Mouse (Mus musculus) midbrain, embryonic 10.5 days (tissue): ENCODE data around the gene Ttll11. TPM values are rescaled to one million over a fixed set of nuclear protein-coding genes. Genes with fewer than 3 reads are reported as not detected.

Source experiments
- DNase-seq: peaks from one replicate; pipeline ENCODE4 v3.0.0-alpha.2; 2017; ENCODE audit warnings: low spot score
- H3K27ac ChIP-seq: fragments of 300-500 bp; sonication (generic); replicated peaks from 2 replicates; pipeline ENCODE4 v1.5.1; 2016; ENCODE audit warnings: mild to moderate bottlenecking
- H3K27me3 ChIP-seq: fragments of 300-500 bp; sonication (generic); 2 replicates; pipeline ENCODE4 v1.6.1; 2016; ENCODE audit warnings: low read depth, mild to moderate bottlenecking; ENCODE audit not compliant: poor library complexity, severe bottlenecking
- H3K36me3 ChIP-seq: fragments of 300-500 bp; sonication (generic); 2 replicates; pipeline ENCODE4 v1.6.1; 2016; ENCODE audit warnings: mild to moderate bottlenecking, moderate library complexity
- H3K4me1 ChIP-seq: fragments of 300-500 bp; sonication (generic); 2 replicates; pipeline ENCODE4 v1.6.1; 2016
- H3K4me3 ChIP-seq: fragments of 300-500 bp; sonication (generic); 2 replicates; pipeline ENCODE4 v1.5.1; 2016; ENCODE audit warnings: mild to moderate bottlenecking, moderate library complexity
- H3K9me3 ChIP-seq: fragments of 300-500 bp; sonication (generic); replicated peaks from 2 replicates; pipeline ENCODE4 v1.6.1; 2016; ENCODE audit warnings: mild to moderate bottlenecking
- WGBS: fragments of 180-500 bp; shearing (Covaris S2); methylation state at CpG from one replicate; pipeline ENCODE4 v1.1.7; 2016; 5-methylcytosine and 5-hydroxymethylcytosine counted together
- polyA plus RNA-seq: library from polyadenylated mRNA; unstranded; fragments of >200 nt; fragmentation: Nextera tagmentation; extraction: Ambion mirVana; gene quantifications from 2 replicates; pipeline ENCODE4 v1.2.1, GENCODE M21; 2016

The Ttll11 gene
- polyA plus RNA-seq, 1 experiment from 2014 or later: 0.74 TPM

DNA sequence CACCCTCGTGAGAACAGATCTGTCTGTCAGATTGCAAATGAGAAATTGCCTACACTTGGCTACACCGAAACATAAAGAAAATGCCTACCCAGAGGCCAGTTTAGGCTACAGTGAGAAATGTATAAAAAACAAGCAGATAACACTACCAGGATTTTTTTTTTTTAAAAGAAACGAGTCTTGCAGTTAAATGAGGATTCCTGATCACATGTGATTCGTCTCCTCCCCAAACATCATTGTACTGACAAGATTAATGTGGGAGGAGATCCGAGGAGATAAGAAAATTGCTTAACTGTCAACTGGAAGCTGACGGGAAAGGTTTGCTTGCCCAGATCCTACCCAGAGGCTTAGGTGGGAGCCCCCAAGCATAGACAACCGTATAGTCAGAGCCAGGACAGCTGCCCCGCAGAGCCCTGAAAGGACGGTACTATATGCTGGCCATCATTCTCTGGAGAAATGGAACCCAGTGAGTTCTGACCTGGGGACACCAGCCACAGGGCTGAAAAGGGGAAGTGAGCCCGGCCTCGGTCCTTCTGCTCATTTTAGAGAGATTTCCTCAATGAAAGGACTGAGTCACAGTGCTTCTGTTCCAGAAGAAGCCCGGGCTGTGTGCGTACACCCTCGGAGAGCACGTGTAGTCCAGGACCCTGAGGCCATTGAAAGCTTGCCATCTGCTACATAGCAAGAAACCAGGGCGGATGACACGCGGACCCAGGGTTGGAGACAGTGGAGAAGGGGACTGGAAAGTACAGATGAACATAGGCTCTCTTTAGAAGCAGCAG is 247.9 kb downstream of the Ttll11 start:
- Histone ChIP-seq H3K27me3 (no peaks in the 10 kb centered on the region), H3K4me3 (no peak overlapping the region), H3K27ac (no peak overlapping the region), H3K9me3 (no peaks in the 10 kb centered on the region; the same call in 1 of the 2 replicates), H3K4me1 (peaks cover 17% of the 10 kb centered on the region), H3K36me3 (peaks cover 52% of the 10 kb centered on the region)
- no peak for DNase-seq
- WGBS: 87% methylated on average over 18 of the region's 18 CpGs

DNA sequence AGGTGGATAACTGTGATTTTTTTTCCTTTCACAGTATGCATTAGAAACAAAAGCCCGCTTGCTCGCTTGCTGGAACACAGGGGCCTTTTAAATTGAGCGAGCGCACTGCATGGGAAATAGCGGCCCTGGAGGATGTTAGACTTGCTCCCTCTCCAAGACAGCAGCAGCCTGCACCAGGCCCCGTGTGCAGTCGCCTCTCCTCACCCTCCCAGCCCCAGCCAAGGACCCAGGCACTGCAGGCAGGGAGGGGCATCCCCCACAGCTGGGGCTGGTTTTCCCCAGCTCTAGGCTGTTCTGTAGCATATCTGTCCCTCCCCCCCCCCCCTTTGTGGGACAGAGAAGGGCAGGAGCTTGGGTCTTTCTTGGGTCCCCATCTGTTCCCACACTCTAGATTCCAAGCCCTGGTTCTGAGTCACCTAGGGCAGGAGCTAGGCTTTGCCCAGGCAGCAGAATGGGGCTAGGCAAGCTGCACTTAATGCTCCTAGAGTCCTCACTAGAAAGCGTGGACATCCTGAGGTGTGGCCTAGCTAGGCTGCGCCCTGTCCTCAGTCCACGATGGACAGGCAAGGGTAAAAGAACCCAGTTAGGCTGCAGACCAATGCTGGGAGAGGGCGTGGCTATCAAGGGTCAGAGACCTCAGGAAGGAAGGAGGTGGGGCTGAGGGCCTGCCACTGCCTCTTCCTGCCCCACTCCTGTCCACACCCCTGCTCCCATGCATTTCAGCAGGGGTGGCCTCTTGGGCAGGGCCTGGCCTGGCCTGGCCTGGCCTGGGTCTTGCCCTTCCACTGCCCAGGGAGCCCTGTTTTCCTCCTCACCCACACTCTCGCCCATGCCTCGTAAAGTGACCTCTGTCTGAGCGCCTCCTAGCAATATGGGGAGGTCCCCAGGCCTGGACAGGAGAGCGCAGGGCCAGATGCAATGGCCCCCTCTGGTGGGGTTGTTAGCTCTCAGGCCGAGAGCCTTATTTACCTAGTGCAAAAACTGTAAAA is 250.3 kb downstream of the Ttll11 start:
- Histone ChIP-seq H3K4me1 (peaks cover 17% of the 10 kb centered on the region), H3K9me3 (no peaks in the 10 kb centered on the region), H3K27ac (peak overlapping the region; percentile 57), H3K27me3 (no peaks in the 10 kb centered on the region), H3K4me3 (no peak overlapping the region), H3K36me3 (peaks cover 74% of the 10 kb centered on the region)
- WGBS: 52% methylated on average over 16 of the region's 16 CpGs
- peak; percentile 29 for DNase-seq

DNA sequence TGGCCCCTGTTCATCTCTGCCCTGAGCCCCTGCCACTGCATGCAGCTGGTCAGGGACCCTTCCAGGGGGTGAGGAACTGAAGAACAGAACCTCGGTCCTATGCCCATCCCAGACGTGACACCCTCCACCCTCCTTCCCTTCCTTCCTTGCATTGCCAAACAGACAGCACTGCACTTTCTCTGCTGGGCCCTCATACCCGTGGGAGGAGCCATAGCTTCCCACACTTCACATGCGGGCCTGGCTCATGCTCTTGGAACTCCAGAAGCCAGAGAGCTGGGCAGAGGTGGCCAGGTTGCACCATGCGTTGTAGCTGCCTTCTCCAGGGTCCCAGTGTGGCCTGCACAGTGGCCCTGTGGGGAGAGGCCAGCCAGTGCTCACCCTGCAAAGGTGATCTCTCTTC is 251.1 kb downstream of the Ttll11 start:
- WGBS: 52% methylated on average over 5 of the region's 5 CpGs
- H3K4me3 ChIP-seq: no peak overlapping the region
- H3K4me1 ChIP-seq: peaks cover 17% of the 10 kb centered on the region
- peak overlapping the region; percentile 57 for H3K27ac ChIP-seq
- H3K27me3 ChIP-seq: no peaks in the 10 kb centered on the region
- no peak for DNase-seq
- no peaks in the 10 kb centered on the region for H3K9me3 ChIP-seq
- peaks cover 81% of the 10 kb centered on the region for H3K36me3 ChIP-seq

DNA sequence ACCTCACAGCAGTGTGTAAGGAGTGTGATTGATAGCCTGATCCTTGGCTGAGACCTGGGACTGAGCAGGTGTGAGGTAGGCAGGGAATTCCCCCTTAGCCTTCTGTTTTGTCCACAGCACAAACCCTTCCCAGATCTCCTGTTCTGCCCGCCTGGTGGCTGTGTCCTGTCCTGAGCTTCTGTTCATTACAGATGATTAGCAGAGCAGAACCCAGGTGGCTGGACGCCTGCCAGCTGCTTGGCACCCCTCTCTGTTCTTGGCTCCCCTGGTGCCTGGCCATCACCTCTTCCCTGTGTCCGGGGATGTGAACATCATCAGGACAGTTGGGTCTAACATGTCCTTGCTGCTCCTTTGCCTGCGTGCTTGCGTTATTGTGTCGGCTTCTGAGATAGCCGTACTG is 256.0 kb downstream of the Ttll11 start:
- peaks cover 6% of the 10 kb centered on the region for H3K4me1 ChIP-seq
- peaks cover 96% of the 10 kb centered on the region for H3K36me3 ChIP-seq

DNA sequence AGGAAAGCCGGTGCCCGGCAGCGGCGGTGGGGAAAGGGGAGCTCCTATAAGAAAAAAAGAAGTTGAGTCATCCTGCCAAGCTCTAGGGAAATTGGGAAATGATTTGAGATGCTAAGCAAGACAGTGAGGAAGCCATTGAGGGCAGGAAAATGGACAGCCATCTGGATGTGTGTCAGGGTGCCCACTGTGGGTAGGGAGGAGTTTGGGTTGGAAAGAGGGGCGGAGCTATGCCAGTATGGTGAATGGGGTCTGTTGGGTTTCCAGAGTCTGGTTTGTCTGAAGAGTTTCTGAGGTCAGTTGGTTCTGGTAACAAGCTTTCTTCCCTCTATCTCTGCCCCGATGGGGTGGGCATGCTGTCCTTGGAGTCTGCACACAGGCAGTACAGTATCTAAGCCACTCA is 256.4 kb downstream of the Ttll11 start:
- no peak overlapping the region for H3K4me3 ChIP-seq
- no peaks in the 10 kb centered on the region for H3K27me3 ChIP-seq
- no peaks in the 10 kb centered on the region for H3K9me3 ChIP-seq
- H3K36me3 ChIP-seq: peaks cover 96% of the 10 kb centered on the region
- H3K4me1 ChIP-seq: peaks cover 1% of the 10 kb centered on the region; the same call in 1 of the 2 replicates
- DNase-seq: no peak
- WGBS: 95% methylated on average over 6 of the region's 6 CpGs
- no peak overlapping the region for H3K27ac ChIP-seq

More for the DNA sequence above, 256.0 kb downstream of the Ttll11 start:
- 87% methylated on average over 7 of the region's 7 CpGs for WGBS
- no peak for DNase-seq
- H3K9me3 ChIP-seq: no peaks in the 10 kb centered on the region
- no peak overlapping the region for H3K27ac ChIP-seq
- H3K4me3 ChIP-seq: no peak overlapping the region
- no peaks in the 10 kb centered on the region for H3K27me3 ChIP-seq

- peaks cover 96% of the 10 kb centered on the region for H3K36me3 ChIP-seq
- no peak overlapping the region for H3K4me3 ChIP-seq
- 96% methylated on average over 9 of the region's 9 CpGs for WGBS
- DNase-seq: no peak
- no peaks in the 10 kb centered on the region for H3K27me3 ChIP-seq
- no peaks in the 10 kb centered on the region for H3K4me1 ChIP-seq
- H3K27ac ChIP-seq: no peak overlapping the region
- no peaks in the 10 kb centered on the region for H3K9me3 ChIP-seq
Observed at GRCm38 (mm10) chr2:35722821-35723220, 256.9 kb downstream of the Ttll11 start.

- Histone ChIP-seq H3K27me3 (no peaks in the 10 kb centered on the region), H3K36me3 (peaks cover 96% of the 10 kb centered on the region), H3K27ac (no peak overlapping the region), H3K4me1 (no peaks in the 10 kb centered on the region), H3K9me3 (no peaks in the 10 kb centered on the region), H3K4me3 (no peak overlapping the region)
- no peak for DNase-seq
- WGBS: 91% methylated on average over 9 of the region's 9 CpGs
Observed at GRCm38 (mm10) chr2:35720956-35721355, 258.8 kb downstream of the Ttll11 start.

DNA sequence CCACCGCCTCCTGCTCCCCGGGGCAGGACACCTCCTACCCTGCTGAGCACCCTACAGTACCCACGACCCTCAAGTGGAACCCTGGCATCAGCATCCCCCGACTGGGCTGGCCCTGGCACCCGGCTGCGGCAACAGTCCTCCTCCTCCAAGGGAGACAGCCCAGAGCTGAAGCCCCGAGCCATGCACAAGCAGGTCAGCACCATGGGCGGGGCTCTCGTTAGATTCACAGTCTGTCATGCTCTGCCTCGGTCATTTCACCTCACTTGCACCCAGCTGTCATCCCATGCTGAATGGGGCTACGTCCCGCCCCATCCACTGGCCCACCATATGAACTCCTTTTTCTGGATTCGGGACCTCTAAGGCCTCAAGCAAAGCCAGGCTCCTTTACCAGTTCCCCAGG is 259.2 kb downstream of the Ttll11 start:
- no peaks in the 10 kb centered on the region for H3K9me3 ChIP-seq
- H3K27me3 ChIP-seq: no peaks in the 10 kb centered on the region
- no peak overlapping the region for H3K4me3 ChIP-seq
- WGBS: 94% methylated on average over 13 of the region's 13 CpGs
- H3K36me3 ChIP-seq: peaks cover 96% of the 10 kb centered on the region
- H3K27ac ChIP-seq: no peak overlapping the region
- DNase-seq: no peak
- no peaks in the 10 kb centered on the region for H3K4me1 ChIP-seq

- H3K4me3 ChIP-seq: no peak overlapping the region
- WGBS: 97% methylated on average over 12 of the region's 12 CpGs
- no peaks in the 10 kb centered on the region for H3K4me1 ChIP-seq
- H3K27me3 ChIP-seq: no peaks in the 10 kb centered on the region
- peaks cover 96% of the 10 kb centered on the region for H3K36me3 ChIP-seq
- no peak overlapping the region for H3K27ac ChIP-seq
- no peaks in the 10 kb centered on the region for H3K9me3 ChIP-seq
- DNase-seq: no peak
Observed at GRCm38 (mm10) chr2:35720104-35720503, 259.6 kb downstream of the Ttll11 start.

- no peak for DNase-seq
- peaks cover 99% of the 10 kb centered on the region for H3K36me3 ChIP-seq
- 92% methylated on average over 12 of the region's 12 CpGs for WGBS
Observed at GRCm38 (mm10) chr2:35719230-35720005, 260.3 kb downstream of the Ttll11 start.

DNA sequence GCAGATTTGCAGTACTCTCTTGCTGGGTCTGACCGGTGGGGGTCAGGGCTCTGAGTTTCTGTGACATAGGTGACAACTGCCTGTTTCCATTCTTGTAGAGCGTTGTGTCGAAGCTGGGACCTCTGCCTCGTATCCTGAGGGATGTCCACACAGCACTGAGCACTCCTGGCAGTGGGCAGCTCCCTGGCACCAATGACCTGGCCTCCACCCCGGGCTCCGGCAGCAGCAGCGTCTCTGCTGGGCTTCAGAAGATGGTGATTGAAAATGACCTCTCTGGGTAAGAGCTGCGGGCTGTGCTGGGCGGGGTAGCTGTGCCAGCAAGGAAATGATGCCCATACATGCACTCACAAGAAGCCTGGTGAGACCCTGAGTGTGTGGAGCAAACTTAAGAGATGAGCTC is 261.1 kb downstream of the Ttll11 start:
- no peak overlapping the region for H3K4me3 ChIP-seq
- 96% methylated on average over 9 of the region's 9 CpGs for WGBS
- H3K27ac ChIP-seq: no peak overlapping the region
- DNase-seq: no peak
- peaks cover 100% of the 10 kb centered on the region for H3K36me3 ChIP-seq
- H3K4me1 ChIP-seq: no peaks in the 10 kb centered on the region
- no peaks in the 10 kb centered on the region for H3K27me3 ChIP-seq
- H3K9me3 ChIP-seq: no peaks in the 10 kb centered on the region

More at GRCm38 (mm10) chr2:35719230-35720005, 260.3 kb downstream of the Ttll11 start:
- H3K27ac ChIP-seq: no peak overlapping the region
- no peaks in the 10 kb centered on the region for H3K9me3 ChIP-seq
- no peaks in the 10 kb centered on the region for H3K4me1 ChIP-seq
- no peak overlapping the region for H3K4me3 ChIP-seq
- H3K27me3 ChIP-seq: no peaks in the 10 kb centered on the region

GRCm38 (mm10) chr2:35718003-35718500 is 261.7 kb downstream of the Ttll11 start:
- Histone ChIP-seq H3K27ac (no peak overlapping the region), H3K4me3 (no peak overlapping the region), H3K9me3 (no peaks in the 10 kb centered on the region), H3K4me1 (no peaks in the 10 kb centered on the region), H3K36me3 (peaks cover 100% of the 10 kb centered on the region), H3K27me3 (no peaks in the 10 kb centered on the region)
- no peak for DNase-seq
- 92% methylated on average over 5 of the region's 5 CpGs for WGBS
